ENCODE assay signal across 8 mouse cellular contexts in genomic region chr9:123528926-123529295, GRCm38 (mm10). TPM values are rescaled to one million over a fixed set of nuclear protein-coding genes. Genes with fewer than 3 reads are reported as not detected.
DNase-seq lines count a peak whose midpoint lies in the region; ATAC-seq and TF ChIP-seq lines count a peak whose summit lies in the region.

No protein-coding gene starts in this region.

- DNase-seq in retina, embryonic 14.5 days (ENCODE audit: low spot score), result peak; percentile 67
- DNase-seq in retina, postnatal 1 day, result no peak
- peak; percentile 23 to 26 for DNase-seq in cerebellum, postnatal 4 days (ENCODE audit: low spot score in 2 of 2)
- peak; percentile 82 for DNase-seq in heart, embryonic 10.5 days (ENCODE audit: low spot score)
- no peak for DNase-seq in liver, embryonic 13.5 days

- ATAC-seq in kidney, embryonic 15.5 days (replicated peaks; ENCODE audit: low FRiP score), result peak; percentile 46
- peak; percentile 43 for ATAC-seq in liver, embryonic 13.5 days (ENCODE audit: low read depth)
- ATAC-seq in monocyte, adult 5-6 weeks (replicated peaks; ENCODE audit: insufficient number of reproducible peaks, low FRiP score, low TSS enrichment, poor library complexity, severe bottlenecking), result peak; percentile 11; the same call in 1 of the 2 replicates

- H3K27ac ChIP-seq in heart, embryonic 10.5 days, result peak overlapping the region; percentile 95
- H3K27ac ChIP-seq in kidney, embryonic 15.5 days, result peak overlapping the region; percentile 91
- H3K27ac ChIP-seq in liver, embryonic 13.5 days, result peak overlapping the region; percentile 92
- H3K27ac ChIP-seq in testis, adult 2 months (ENCODE audit: control insufficient read depth, insufficient read depth, low read depth, low read length), result peak overlapping the region; percentile 51

- TF ChIP-seq POLR2A in testis, adult 2 months (IDR thresholded peaks at IDR 0.05; ENCODE audit: control insufficient read depth, low read depth, low read length), result no peak

- under 1% methylated on average over 17 of the region's 17 CpGs for WGBS in heart, embryonic 10.5 days
- WGBS in kidney, embryonic 15.5 days, result under 1% methylated on average over 17 of the region's 17 CpGs
- WGBS in liver, embryonic 13.5 days (ENCODE audit: insufficient replicate concordance), result under 1% methylated on average over 17 of the region's 17 CpGs

- peak overlapping the region; percentile 97 for H3K4me3 ChIP-seq in heart, embryonic 10.5 days
- peak overlapping the region; percentile 84 for H3K4me3 ChIP-seq in kidney, embryonic 15.5 days (replicated peaks)
- peak overlapping the region; percentile 98 for H3K4me3 ChIP-seq in liver, embryonic 13.5 days (replicated peaks)
- peak overlapping the region; percentile 90 for H3K4me3 ChIP-seq in testis, adult 2 months (ENCODE audit: control insufficient read depth, low read depth, low read length)

- H3K9ac ChIP-seq in kidney, embryonic 15.5 days, result peak overlapping the region; percentile 41
- peak overlapping the region; percentile 69 for H3K9ac ChIP-seq in liver, embryonic 13.5 days

- peaks cover 7% of the 10 kb centered on the region; the same call in 1 of the 2 replicates for H3K4me1 ChIP-seq in heart, embryonic 10.5 days
- H3K4me1 ChIP-seq in kidney, embryonic 15.5 days, result peaks cover 33% of the 10 kb centered on the region
- H3K4me1 ChIP-seq in liver, embryonic 13.5 days (replicated peaks), result peaks cover 61% of the 10 kb centered on the region
- peaks cover 3% of the 10 kb centered on the region for H3K4me1 ChIP-seq in testis, adult 2 months (ENCODE audit: control insufficient read depth, insufficient read depth, low read length)

- no peaks in the 10 kb centered on the region for H3K27me3 ChIP-seq in heart, embryonic 10.5 days (ENCODE audit: insufficient read depth, poor library complexity, severe bottlenecking)
- H3K27me3 ChIP-seq in kidney, embryonic 15.5 days, result no peaks in the 10 kb centered on the region
- no peaks in the 10 kb centered on the region for H3K27me3 ChIP-seq in liver, embryonic 13.5 days
- no peaks in the 10 kb centered on the region for H3K27me3 ChIP-seq in testis, adult 2 months (ENCODE audit: control insufficient read depth, insufficient read depth, low read length)

- TF ChIP-seq CTCF in testis, adult 2 months (IDR thresholded peaks at IDR 0.05; ENCODE audit: control insufficient read depth, insufficient read depth, insufficient replicate concordance, low read depth, low read length), result no peak

- H3K9me3 ChIP-seq in heart, embryonic 10.5 days, result no peaks in the 10 kb centered on the region
- no peaks in the 10 kb centered on the region for H3K9me3 ChIP-seq in kidney, embryonic 15.5 days (replicated peaks)
- no peaks in the 10 kb centered on the region for H3K9me3 ChIP-seq in liver, embryonic 13.5 days (replicated peaks)

- no peaks in the 10 kb centered on the region for H3K36me3 ChIP-seq in heart, embryonic 10.5 days
- no peaks in the 10 kb centered on the region for H3K36me3 ChIP-seq in kidney, embryonic 15.5 days
- H3K36me3 ChIP-seq in liver, embryonic 13.5 days, result no peaks in the 10 kb centered on the region
- H3K36me3 ChIP-seq in testis, adult 2 months (ENCODE audit: control insufficient read depth, insufficient read depth, low read length), result no peaks in the 10 kb centered on the region

- H3K4me2 ChIP-seq in kidney, embryonic 15.5 days, result peak overlapping the region; percentile 61
- peak overlapping the region; percentile 82 for H3K4me2 ChIP-seq in liver, embryonic 13.5 days

RNA-seq across cellular contexts. Expression of gene Sacm1l, which starts 0.6 kb away (rescaled TPM):
- 42.6 and 48.6 TPM in 2 replicates for polyA plus RNA-seq in heart, embryonic 10.5 days (2016; fragmentation: Nextera tagmentation; extraction: Ambion mirVana)
- 56.1 and 64.2 TPM in 2 replicates for polyA plus RNA-seq in kidney, embryonic 15.5 days (2015; fragmentation: Nextera tagmentation; extraction: Ambion mirVana)
- 27.3 and 37.3 TPM in 2 replicates for polyA plus RNA-seq in liver, embryonic 13.5 days (2015; fragmentation: Nextera tagmentation; extraction: Ambion mirVana)
- 44.7 to 69.1 TPM (median 57.9 TPM) in 3 replicates for total RNA-seq in monocyte, adult 5-6 weeks (2017)
- 2.9 and 5.1 TPM in 2 replicates for polyA plus RNA-seq in testis, adult 2 months (2012; rRNA removed)

RNA-seq across cellular contexts. Expression of gene Limd1, which starts 50.4 kb away (rescaled TPM):
- polyA plus RNA-seq in heart, embryonic 10.5 days (2016; fragmentation: Nextera tagmentation; extraction: Ambion mirVana), result 39.0 and 39.2 TPM in 2 replicates
- polyA plus RNA-seq in kidney, embryonic 15.5 days (2015; fragmentation: Nextera tagmentation; extraction: Ambion mirVana), result 49.3 and 50.5 TPM in 2 replicates
- polyA plus RNA-seq in liver, embryonic 13.5 days (2015; fragmentation: Nextera tagmentation; extraction: Ambion mirVana), result 21.5 and 25.8 TPM in 2 replicates
- total RNA-seq in monocyte, adult 5-6 weeks (2017), result 54.7 to 68.7 TPM (median 65.2 TPM) in 3 replicates
- polyA plus RNA-seq in testis, adult 2 months (2012; rRNA removed), result 34.7 and 43.1 TPM in 2 replicates

Comparison
In these comparisons a context has a peak if more than half of its experiments do, and no peak if none do; other contexts are left out.
1. DNase-seq: peak in retina, embryonic 14.5 days (single experiment), cerebellum, postnatal 4 days (2 of 2) and heart, embryonic 10.5 days (single experiment); none in retina, postnatal 1 day (single experiment) and liver, embryonic 13.5 days (single experiment).
2. Peak in every context shown above with its lines, with median percentiles within 50 percentile points of each other: H3K27ac ChIP-seq, H3K4me3 ChIP-seq and ATAC-seq.